Mouse (Mus musculus): ENCODE results near the gene Trim8.

DNA sequence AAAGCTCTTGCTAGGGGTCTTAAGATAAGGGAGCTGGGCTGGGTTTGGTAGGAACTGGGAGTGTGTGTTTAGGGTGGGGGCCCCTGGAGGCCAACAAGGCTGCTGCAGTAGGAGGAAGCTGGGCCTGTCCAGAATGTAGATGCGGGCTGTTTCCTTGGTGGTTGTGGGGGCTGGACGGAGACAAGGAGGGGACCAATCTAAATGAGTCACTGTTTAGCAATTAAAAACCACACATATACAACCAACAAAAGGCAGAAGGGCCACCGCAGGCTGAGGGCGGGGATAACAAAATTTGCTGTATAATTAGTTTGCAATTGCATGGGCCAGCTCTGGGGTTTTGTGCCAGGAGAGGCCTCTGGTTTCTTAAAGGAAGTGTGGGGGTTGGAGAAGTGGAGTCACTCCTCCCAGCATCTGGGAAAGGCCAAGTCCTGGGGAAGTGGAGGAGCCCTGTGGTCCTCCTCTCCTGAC lies 2.6 kb downstream of the Trim8 start:
- 0 out of 2 replicates have a peak, but pooled peaks have one; percentile 19 for TF ChIP-seq CTCF (IDR thresholded peaks at IDR 0.05; ENCODE audit: insufficient read depth, low read length)
- TF ChIP-seq POLR2A (IDR thresholded peaks at IDR 0.05; ENCODE audit: borderline replicate concordance, extremely low read depth, low read depth, low read length) = no peak
